Mouse (Mus musculus) embryonic facial prominence, embryonic 13.5 days (tissue): Measurements from ENCODE around the gene Pikfyve. TPM values are rescaled to one million over a fixed set of nuclear protein-coding genes. Genes with fewer than 3 reads are reported as not detected.

Source experiments
- ATAC-seq: fragments of 200-750 bp; cut with Nextera tagmentation; 2 replicates; pipeline ENCODE4 v1.8.0; 2017; ENCODE audit warnings: low read depth; ENCODE audit not compliant: insufficient number of reproducible peaks, insufficient read depth, low FRiP score, low TSS enrichment
- H3K27ac ChIP-seq: fragments of 300-500 bp; sonication (generic); 2 replicates; pipeline ENCODE4 v1.5.1; 2015; ENCODE audit warnings: moderate library complexity, mild to moderate bottlenecking, inconsistent platforms
- H3K27me3 ChIP-seq: fragments of 300-500 bp; sonication (generic); 2 replicates; pipeline ENCODE4 v1.6.1; 2015; ENCODE audit warnings: mild to moderate bottlenecking, inconsistent platforms
- H3K36me3 ChIP-seq: fragments of 300-500 bp; sonication (generic); 2 replicates; pipeline ENCODE4 v1.6.1; 2015; ENCODE audit warnings: mild to moderate bottlenecking, inconsistent platforms
- H3K4me1 ChIP-seq: fragments of 300-500 bp; sonication (generic); 2 replicates; pipeline ENCODE4 v1.6.1; 2015; ENCODE audit warnings: inconsistent platforms
- H3K4me2 ChIP-seq: fragments of 300-500 bp; sonication (generic); 2 replicates; pipeline ENCODE4 v1.6.1; 2015; ENCODE audit warnings: moderate library complexity, mild to moderate bottlenecking, inconsistent platforms
- H3K4me3 ChIP-seq: fragments of 300-500 bp; sonication (generic); 2 replicates; pipeline ENCODE4 v1.5.1; 2015; ENCODE audit warnings: mild to moderate bottlenecking, inconsistent platforms
- H3K9ac ChIP-seq: fragments of 300-500 bp; sonication (generic); 2 replicates; pipeline ENCODE4 v1.6.1; 2015; ENCODE audit warnings: mild to moderate bottlenecking, inconsistent platforms
- H3K9me3 ChIP-seq: fragments of 300-500 bp; sonication (generic); 2 replicates; pipeline ENCODE4 v1.6.1; 2016; ENCODE audit warnings: inconsistent platforms
- WGBS: fragments of 180-500 bp; shearing (Covaris S2); methylation state at CpG from one replicate; pipeline ENCODE4 v1.1.7; 2015; ENCODE audit warnings: mixed read lengths; 5-methylcytosine and 5-hydroxymethylcytosine counted together
- polyA plus RNA-seq: library from polyadenylated mRNA; unstranded; fragments of >200 nt; fragmentation: Nextera tagmentation; extraction: Ambion mirVana; gene quantifications from 2 replicates; pipeline ENCODE4 v1.2.1, GENCODE M21; 2015

Gene Pikfyve
- polyA plus RNA-seq, 1 experiment from 2014 or later: 11.2 TPM

DNA sequence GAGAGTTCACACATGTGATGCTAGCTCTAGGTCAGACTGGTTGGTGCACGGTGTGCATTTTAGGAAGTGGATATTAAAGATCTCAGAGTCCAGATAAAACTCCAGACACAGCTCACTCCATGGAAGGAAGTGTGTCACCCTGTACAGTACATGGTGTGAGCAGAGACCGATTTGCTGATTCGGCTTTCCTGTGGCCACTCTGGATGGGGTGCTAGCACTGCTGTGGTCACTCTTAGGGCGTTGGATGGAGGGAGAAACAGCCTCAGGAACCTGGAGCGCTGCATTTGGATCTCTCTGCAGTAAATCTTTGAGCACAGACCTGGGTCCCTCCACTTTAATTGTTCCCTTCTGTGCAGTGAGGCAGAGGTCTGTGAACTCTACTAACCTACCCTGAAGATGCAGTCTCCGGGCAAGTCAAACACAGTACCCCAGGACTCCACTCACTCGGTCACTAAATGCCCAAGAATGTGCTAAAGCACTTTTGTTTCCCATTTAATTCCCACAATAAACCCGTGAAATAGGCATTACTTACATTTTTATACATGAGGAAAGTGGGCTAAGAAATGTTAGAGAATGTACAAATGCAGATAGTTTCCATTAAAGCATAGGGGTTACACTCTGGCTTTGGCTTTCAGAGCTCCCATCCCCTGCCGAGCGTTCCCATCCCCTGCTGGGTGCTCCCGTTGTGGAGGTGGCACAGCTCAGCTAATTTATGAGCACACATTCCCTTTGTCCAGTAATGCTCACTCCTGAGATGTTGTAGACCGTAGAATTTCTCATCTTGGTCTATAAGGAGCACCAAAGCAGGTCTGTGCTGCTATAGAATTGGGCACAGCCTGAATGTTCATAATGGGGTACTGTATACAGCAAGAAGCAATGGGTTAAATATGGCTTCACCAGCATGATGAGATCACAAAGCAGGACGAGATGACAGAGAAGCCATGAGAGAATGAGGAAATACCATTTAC lies 127.9 kb downstream of the Pikfyve start:
- no peak overlapping the region for H3K4me3 ChIP-seq
- 58% methylated on average over 13 of the region's 13 CpGs for WGBS
- no peak overlapping the region for H3K4me2 ChIP-seq
- ATAC-seq: no peak
- H3K36me3 ChIP-seq: no peaks in the 10 kb centered on the region
- H3K9me3 ChIP-seq: no peaks in the 10 kb centered on the region
- H3K9ac ChIP-seq: no peak overlapping the region
- peaks cover 9% of the 10 kb centered on the region for H3K4me1 ChIP-seq
- no peak overlapping the region for H3K27ac ChIP-seq
- peaks cover 20% of the 10 kb centered on the region for H3K27me3 ChIP-seq

DNA sequence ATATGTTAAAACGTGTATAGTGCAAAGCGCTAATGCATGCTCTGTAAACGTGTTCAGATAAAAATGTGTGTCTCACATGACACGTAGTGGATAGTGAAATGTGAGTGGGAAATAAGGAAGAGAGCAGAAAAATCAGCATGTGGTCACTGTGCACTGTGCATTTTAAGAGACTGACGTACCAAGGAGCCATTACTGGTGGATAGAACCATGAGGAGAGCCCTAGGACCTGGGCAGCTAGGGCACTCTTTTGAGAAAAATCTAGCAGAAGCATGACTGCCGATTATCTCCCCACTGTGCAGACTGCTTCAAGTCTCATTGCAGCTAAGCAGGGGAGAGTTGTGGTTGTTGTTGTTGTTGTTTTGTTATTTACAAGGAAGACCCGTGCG lies 128.5 kb downstream of the Pikfyve start:
- H3K4me3 ChIP-seq: no peak overlapping the region
- ATAC-seq: no peak
- 85% methylated on average over 8 of the region's 8 CpGs for WGBS
- H3K27me3 ChIP-seq: peaks cover 18% of the 10 kb centered on the region
- H3K27ac ChIP-seq: no peak overlapping the region
- no peaks in the 10 kb centered on the region for H3K9me3 ChIP-seq
- H3K4me2 ChIP-seq: no peak overlapping the region
- no peaks in the 10 kb centered on the region for H3K36me3 ChIP-seq
- H3K9ac ChIP-seq: no peak overlapping the region
- H3K4me1 ChIP-seq: peaks cover 9% of the 10 kb centered on the region

Other genes with a start within 250 kb of the Pikfyve start
- 8.6 and 8.7 TPM in 2 replicates for gene Plekhm3, start 229.9 kb upstream of the Pikfyve start, polyA plus RNA-seq
- gene Akr1cl, start 153.9 kb upstream of the Pikfyve start, polyA plus RNA-seq: 0.29 TPM in 1 of 2 replicates, not detected in the other
- gene Cryge, start 135.5 kb upstream of the Pikfyve start, polyA plus RNA-seq: not detected in 2 replicates
- gene Crygd, start 123.2 kb upstream of the Pikfyve start, polyA plus RNA-seq: not detected in 2 replicates
- not detected in 2 replicates for gene Crygc, start 113.0 kb upstream of the Pikfyve start, polyA plus RNA-seq
- 0.76 and 0.94 TPM in 2 replicates for gene Crygb, start 104.4 kb upstream of the Pikfyve start, polyA plus RNA-seq
- gene Cryga, start 83.3 kb upstream of the Pikfyve start, polyA plus RNA-seq: not detected in 2 replicates
- not detected in 2 replicates for gene Gm28845, start 67.1 kb upstream of the Pikfyve start, polyA plus RNA-seq
- gene D630023F18Rik, start 63.5 kb upstream of the Pikfyve start, polyA plus RNA-seq: 0.15 and 0.80 TPM in 2 replicates
- gene Idh1, start 183 bp upstream of the Pikfyve start, polyA plus RNA-seq: 148 and 152 TPM in 2 replicates
- 0.27 and 0.48 TPM in 2 replicates for gene Pth2r, start 95.4 kb downstream of the Pikfyve start, polyA plus RNA-seq